Mouse (Mus musculus) CH12.LX (cell line): Measurements from ENCODE around the gene Slco2b1. TPM values are rescaled to one million over a fixed set of nuclear protein-coding genes. Genes with fewer than 3 reads are reported as not detected.
"Not testable (repeated sequence)": the region's sequence is repeated elsewhere in the genome, so short reads cannot be mapped to it uniquely, and the experiment has no call there.

Experiments
- DNase-seq: peaks from one replicate; pipeline ENCODE4 v3.0.0-alpha.2; 2013; ENCODE audit errors: extremely low read depth
- H3K27ac ChIP-seq: 2 replicates; pipeline ENCODE4 v1.5.1; 2012; ENCODE audit warnings: low read depth, mild to moderate bottlenecking, control low read depth, moderate library complexity; ENCODE audit not compliant: insufficient read depth
- H3K27me3 ChIP-seq: replicated peaks from 2 replicates; pipeline ENCODE3; 2012; ENCODE audit warnings: inconsistent platforms
- H3K36me3 ChIP-seq, 2 experiments: replicated peaks in 1 of 2; 2 replicates each; pipeline versions ENCODE3 to v1.6.1; 2012; ENCODE audit warnings: inconsistent platforms in 1 of 2, low read length in 1 of 2, mild to moderate bottlenecking in 1 of 2, mixed read lengths in 1 of 2, moderate library complexity in 1 of 2; ENCODE audit not compliant: control insufficient read depth in 1 of 2, insufficient read depth in 1 of 2
- H3K4me1 ChIP-seq, 2 experiments: 2 replicates each; pipeline ENCODE4 v1.6.1; 2012; ENCODE audit warnings: inconsistent platforms in 1 of 2, moderate library complexity in 1 of 2; ENCODE audit not compliant: insufficient read depth in 2 of 2, control insufficient read depth in 1 of 2
- H3K4me2 ChIP-seq: 2 replicates; pipeline ENCODE4 v1.6.1; 2012; ENCODE audit warnings: low read depth, mild to moderate bottlenecking, control low read depth; ENCODE audit not compliant: poor library complexity, insufficient read depth, severe bottlenecking
- H3K4me3 ChIP-seq, 3 experiments: fragments of 150-350 bp in 1 of 3; sonication (generic) in 1 of 3; replicated peaks in 1 of 3; 2 replicates each; pipeline versions ENCODE3 to v1.5.1; 2011 to 2012; ENCODE audit warnings: low read depth in 2 of 3, low read length in 2 of 3, mild to moderate bottlenecking in 2 of 3, moderate library complexity in 2 of 3, control low read depth in 1 of 3, improper control_type of control experiment in 1 of 3, inconsistent platforms in 1 of 3, mixed read lengths in 1 of 3; ENCODE audit not compliant: poor library complexity in 1 of 3
- H3K79me2 ChIP-seq: replicated peaks from 2 replicates; pipeline ENCODE4 v1.6.1; 2012; ENCODE audit warnings: mild to moderate bottlenecking, moderate library complexity; ENCODE audit not compliant: control insufficient read depth, poor library complexity, insufficient read depth, severe bottlenecking; ENCODE audit errors: extremely low read depth
- H3K9ac ChIP-seq: 2 replicates; pipeline ENCODE4 v1.6.1; 2012; ENCODE audit warnings: low read depth, mild to moderate bottlenecking, control low read depth, moderate library complexity; ENCODE audit not compliant: insufficient read depth
- H3K9me3 ChIP-seq: replicated peaks from 2 replicates; pipeline ENCODE3; 2012; ENCODE audit warnings: low read length, inconsistent platforms, mixed read lengths
- CTCF ChIP-seq, 2 experiments: IDR thresholded peaks in 1 of 2; conservative IDR thresholded peaks in 1 of 2; 2 replicates each; pipeline ENCODE4 v1.5.1; 2011 to 2012; ENCODE audit warnings: low read depth in 2 of 2, low read length in 2 of 2, improper control_type of control experiment in 1 of 2, inconsistent platforms in 1 of 2, mild to moderate bottlenecking in 1 of 2, moderate library complexity in 1 of 2
- HCFC1 ChIP-seq: IDR thresholded peaks from 2 replicates; pipeline ENCODE4 v1.6.1; 2012; ENCODE audit warnings: low read depth, mild to moderate bottlenecking, inconsistent platforms, low read length, improper control_type of control experiment
- JUND ChIP-seq: conservative IDR thresholded peaks from 2 replicates; pipeline ENCODE4 v1.6.1; 2011; ENCODE audit warnings: low read depth, low read length, improper control_type of control experiment
- MAFK ChIP-seq: IDR thresholded peaks from 2 replicates; pipeline ENCODE4 v1.6.1; 2011; ENCODE audit warnings: low read length, improper control_type of control experiment; ENCODE audit not compliant: insufficient replicate concordance
- MAZ ChIP-seq: IDR thresholded peaks from 2 replicates; pipeline ENCODE4 v1.6.1; 2012; ENCODE audit warnings: low read depth, mild to moderate bottlenecking, inconsistent platforms, low read length, improper control_type of control experiment, moderate library complexity
- PAX5 ChIP-seq: IDR thresholded peaks from 2 replicates; pipeline ENCODE4 v1.6.1; 2012; ENCODE audit warnings: low read length, inconsistent platforms, mixed read lengths
- RCOR1 ChIP-seq: conservative IDR thresholded peaks from 2 replicates; pipeline ENCODE4 v1.6.1; 2012; ENCODE audit warnings: low read depth, mild to moderate bottlenecking, inconsistent platforms, low read length, improper control_type of control experiment
- USF1 ChIP-seq: IDR thresholded peaks from 2 replicates; pipeline ENCODE4 v1.6.1; 2014; ENCODE audit warnings: low read depth, mild to moderate bottlenecking, inconsistent platforms, low read length, improper control_type of control experiment
- dilution Hi-C: fragments of 300-500 bp; cut with MboI; formaldehyde crosslinking; loops from 2 replicates; pipeline ENCODE4 v1.14.3; 2020; ENCODE audit warnings: low sequenced_read_pairs; ENCODE audit not compliant: extremely low pct_unique_long_range_greater_than_20kb, extremely low pct_ligation_motif_present
- in situ Hi-C: fragments of 300-500 bp; cut with MboI; formaldehyde crosslinking; loops from 3 replicates; pipeline ENCODE4 v1.14.3; 2019; ENCODE audit warnings: low sequenced_read_pairs, low pct_ligation_motif_present, low pct_unique_long_range_greater_than_20kb, mixed read lengths
- polyA plus RNA-seq: library from polyadenylated mRNA; unstranded; fragments of >175 nt; gene quantifications from 2 replicates; pipeline ENCODE4 v1.2.1, GENCODE M21; 2012; ENCODE audit warnings: low read depth; ENCODE audit not compliant: insufficient read length
- total RNA-seq, 2 experiments: library from RNA; depleted of rRNA; stranded (reverse); fragments of 300-350 nt in 1 of 2; fragments of >200 nt in 1 of 2; gene quantifications; 2 replicates each; pipeline ENCODE4 v1.2.3; 2012 to 2014

The Slco2b1 gene
- total and polyA plus RNA-seq, 3 experiments: 0.08 to 0.11 TPM; not detected in 1

GRCm38 (mm10) chr7:99695471-99696057 lies 15.6 kb downstream of the Slco2b1 start:
- Histone ChIP-seq H3K36me3 (no peaks in the 10 kb centered on the region), H3K9ac (no peak overlapping the region), H3K4me3 (no peak overlapping the region), H3K27ac (no peak overlapping the region), H3K4me2 (no peak overlapping the region), H3K9me3 (no peaks in the 10 kb centered on the region), H3K4me1 (peaks cover 0 to 6% of the 10 kb centered on the region in 2 experiments; a peak in 1 of 4 replicates), H3K27me3 (peaks cover 9% of the 10 kb centered on the region), H3K79me2 (no peaks in the 10 kb centered on the region)
- dilution Hi-C loops: no loop called here
- in situ Hi-C loops: no loop called here
- no peak for DNase-seq
- no peak for TF ChIP-seq MAFK
- TF ChIP-seq HCFC1: no peak
- TF ChIP-seq JUND: no peak
- no peak for TF ChIP-seq CTCF (conservative IDR thresholded peaks at IDR 0.05 in 1 of 2, IDR thresholded peaks at IDR 0.05 in 1 of 2; ENCODE audit: low read depth in 2 of 2, low read length in 2 of 2)
- no peak for TF ChIP-seq MAZ
- no peak for TF ChIP-seq USF1
- no peak for TF ChIP-seq PAX5

DNA sequence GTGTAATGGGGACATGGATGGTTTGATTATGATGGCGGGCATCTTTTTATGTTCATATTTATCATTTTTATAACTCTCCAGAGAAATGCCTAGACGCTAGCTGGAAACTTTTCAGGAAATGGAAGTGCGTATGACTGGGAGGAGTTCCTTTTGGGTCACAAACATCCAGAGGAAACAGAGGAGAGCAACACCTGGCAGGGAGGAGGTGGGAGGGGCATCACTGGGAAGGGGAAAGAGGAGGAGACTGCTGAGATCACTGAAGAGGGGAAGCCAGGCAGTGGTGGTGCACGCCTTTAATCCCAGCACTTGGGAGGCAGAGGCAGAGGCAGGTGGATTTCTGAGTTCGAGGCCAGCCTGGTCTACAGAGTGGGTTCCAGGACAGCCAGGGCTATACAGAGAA lies 16.7 kb downstream of the Slco2b1 start:
- H3K9ac ChIP-seq, dilution Hi-C loops, H3K4me1 ChIP-seq, H3K27ac ChIP-seq, H3K4me3 ChIP-seq, H3K9me3 ChIP-seq, H3K4me2 ChIP-seq, DNase-seq, H3K36me3 ChIP-seq, H3K79me2 ChIP-seq, H3K27me3 ChIP-seq, in situ Hi-C loops: not testable (repeated sequence)

DNA sequence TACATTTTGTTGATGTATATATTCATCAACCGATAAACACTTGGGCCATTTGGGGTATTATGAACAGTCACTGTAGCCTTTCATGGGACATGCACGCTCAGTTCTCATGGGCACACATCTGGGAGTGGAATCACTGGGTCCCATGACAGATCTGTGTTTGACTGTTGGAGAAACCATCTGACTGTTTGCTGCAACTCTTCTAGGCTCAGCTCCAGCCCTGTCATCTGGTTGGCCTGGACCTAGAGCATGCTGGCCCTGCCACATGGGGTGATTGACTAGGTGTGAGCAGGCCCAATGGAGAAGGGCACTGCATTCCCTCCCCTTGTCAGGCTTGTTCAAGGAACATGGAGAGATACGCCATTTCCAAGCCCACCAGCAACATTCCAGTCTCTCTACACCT lies 17.2 kb downstream of the Slco2b1 start:
- DNase-seq: no peak
- in situ Hi-C loops: no loop called here
- dilution Hi-C loops: no loop called here

More for the DNA sequence above, 17.2 kb downstream of the Slco2b1 start:
- H3K27ac ChIP-seq: no peak overlapping the region
- H3K27me3 ChIP-seq: peaks cover 7% of the 10 kb centered on the region
- H3K36me3 ChIP-seq: no peaks in the 10 kb centered on the region
- H3K4me1 ChIP-seq: peaks cover 0 to 6% of the 10 kb centered on the region in 2 experiments; a peak in 1 of 4 replicates
- no peak for TF ChIP-seq USF1
- no peak for TF ChIP-seq MAFK
- no peak for TF ChIP-seq RCOR1
- no peak overlapping the region for H3K9ac ChIP-seq
- no peak overlapping the region for H3K4me3 ChIP-seq
- no peak overlapping the region for H3K4me2 ChIP-seq
- no peaks in the 10 kb centered on the region for H3K9me3 ChIP-seq
- no peaks in the 10 kb centered on the region for H3K79me2 ChIP-seq
